Mouse (Mus musculus) heart, embryonic 12.5 days (tissue): ENCODE data around the gene Cul3. TPM values are rescaled to one million over a fixed set of nuclear protein-coding genes. Genes with fewer than 3 reads are reported as not detected.

Experiments used
- ATAC-seq: fragments of 200-750 bp; cut with Nextera tagmentation; 2 replicates; pipeline ENCODE4 v1.8.0; 2017; ENCODE audit warnings: moderate TSS enrichment, moderate library complexity; ENCODE audit not compliant: insufficient number of reproducible peaks, low FRiP score
- H3K27ac ChIP-seq: fragments of 300-500 bp; sonication (generic); 2 replicates; pipeline ENCODE4 v1.5.1; 2016; ENCODE audit warnings: mild to moderate bottlenecking, moderate library complexity; ENCODE audit not compliant: poor library complexity, severe bottlenecking
- H3K27me3 ChIP-seq: fragments of 300-500 bp; sonication (generic); replicated peaks from 2 replicates; pipeline ENCODE4 v1.6.1; 2016; ENCODE audit warnings: mild to moderate bottlenecking, moderate library complexity
- H3K36me3 ChIP-seq: fragments of 300-500 bp; sonication (generic); 2 replicates; pipeline ENCODE4 v1.6.1; 2016; ENCODE audit warnings: mild to moderate bottlenecking, moderate library complexity
- H3K4me1 ChIP-seq: fragments of 300-500 bp; sonication (generic); replicated peaks from 2 replicates; pipeline ENCODE4 v1.6.1; 2016; ENCODE audit warnings: mild to moderate bottlenecking
- H3K4me2 ChIP-seq: fragments of 300-500 bp; sonication (generic); 2 replicates; pipeline ENCODE4 v1.6.1; 2016; ENCODE audit warnings: mild to moderate bottlenecking, moderate library complexity
- H3K4me3 ChIP-seq: fragments of 300-500 bp; sonication (generic); 2 replicates; pipeline ENCODE4 v1.5.1; 2016; ENCODE audit warnings: mild to moderate bottlenecking
- H3K9ac ChIP-seq: fragments of 300-500 bp; sonication (generic); 2 replicates; pipeline ENCODE4 v1.6.1; 2016; ENCODE audit warnings: mild to moderate bottlenecking, moderate library complexity
- H3K9me3 ChIP-seq: fragments of 300-500 bp; sonication (generic); replicated peaks from 2 replicates; pipeline ENCODE4 v1.6.1; 2016; ENCODE audit warnings: mild to moderate bottlenecking, moderate library complexity
- WGBS: fragments of 180-500 bp; shearing (Covaris S2); methylation state at CpG from one replicate; pipeline ENCODE4 v1.1.7; 2016; 5-methylcytosine and 5-hydroxymethylcytosine counted together
- polyA plus RNA-seq: library from polyadenylated mRNA; unstranded; fragments of >200 nt; fragmentation: Nextera tagmentation; extraction: Ambion mirVana; gene quantifications from 2 replicates; pipeline ENCODE4 v1.2.1, GENCODE M21; 2016

Cul3 gene
- polyA plus RNA-seq, 1 experiment from 2014 or later, result 21.4 TPM

GRCm38 (mm10) chr1:80236126-80236525 is 104.2 kb downstream of the Cul3 start:
- no peaks in the 10 kb centered on the region for H3K27me3 ChIP-seq
- no peak overlapping the region for H3K27ac ChIP-seq
- H3K9ac ChIP-seq, result no peak overlapping the region
- WGBS, result 11% methylated on average over 1 of the region's 1 CpGs
- no peak overlapping the region for H3K4me2 ChIP-seq
- H3K4me1 ChIP-seq, result no peaks in the 10 kb centered on the region
- no peaks in the 10 kb centered on the region for H3K36me3 ChIP-seq
- no peak overlapping the region for H3K4me3 ChIP-seq
- H3K9me3 ChIP-seq, result no peaks in the 10 kb centered on the region
- no peak for ATAC-seq

DNA sequence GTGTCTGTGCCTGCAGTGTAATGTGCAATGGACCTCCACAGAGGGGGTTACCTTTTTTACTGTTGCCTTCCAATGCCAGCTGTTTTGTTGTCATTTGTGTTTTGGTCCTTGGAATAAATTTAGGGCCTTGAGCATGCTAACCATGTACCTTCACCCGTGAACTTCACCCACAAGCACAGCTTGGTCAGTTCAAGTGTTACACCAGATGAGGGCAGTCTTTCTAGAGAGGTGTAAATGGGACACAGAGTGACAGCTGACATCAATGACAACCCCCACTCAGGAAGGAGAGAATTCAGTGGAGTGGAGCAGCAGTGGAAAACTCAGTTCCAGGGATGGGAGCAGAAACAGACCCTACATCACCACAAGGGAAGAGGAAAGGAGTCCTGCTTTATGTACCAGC is 109.7 kb downstream of the Cul3 start:
- H3K4me2 ChIP-seq, result no peak overlapping the region
- H3K9me3 ChIP-seq, result no peaks in the 10 kb centered on the region
- WGBS, result 62% methylated on average over 1 of the region's 1 CpGs
- no peak overlapping the region for H3K27ac ChIP-seq
- no peak overlapping the region for H3K4me3 ChIP-seq
- no peaks in the 10 kb centered on the region for H3K27me3 ChIP-seq
- H3K9ac ChIP-seq, result no peak overlapping the region
- H3K4me1 ChIP-seq, result no peaks in the 10 kb centered on the region
- ATAC-seq, result no peak
- H3K36me3 ChIP-seq, result no peaks in the 10 kb centered on the region

- H3K4me2 ChIP-seq, result no peak overlapping the region
- 38% methylated on average over 3 of the region's 3 CpGs for WGBS
- H3K9ac ChIP-seq, result no peak overlapping the region
- H3K9me3 ChIP-seq, result no peaks in the 10 kb centered on the region
- no peak for ATAC-seq
- no peak overlapping the region for H3K27ac ChIP-seq
- no peak overlapping the region for H3K4me3 ChIP-seq
- peaks cover 5% of the 10 kb centered on the region; the same call in 1 of the 2 replicates for H3K4me1 ChIP-seq
- H3K36me3 ChIP-seq, result no peaks in the 10 kb centered on the region
- no peaks in the 10 kb centered on the region for H3K27me3 ChIP-seq
Measured at GRCm38 (mm10) chr1:80224839-80225412, 115.4 kb downstream of the Cul3 start.

DNA sequence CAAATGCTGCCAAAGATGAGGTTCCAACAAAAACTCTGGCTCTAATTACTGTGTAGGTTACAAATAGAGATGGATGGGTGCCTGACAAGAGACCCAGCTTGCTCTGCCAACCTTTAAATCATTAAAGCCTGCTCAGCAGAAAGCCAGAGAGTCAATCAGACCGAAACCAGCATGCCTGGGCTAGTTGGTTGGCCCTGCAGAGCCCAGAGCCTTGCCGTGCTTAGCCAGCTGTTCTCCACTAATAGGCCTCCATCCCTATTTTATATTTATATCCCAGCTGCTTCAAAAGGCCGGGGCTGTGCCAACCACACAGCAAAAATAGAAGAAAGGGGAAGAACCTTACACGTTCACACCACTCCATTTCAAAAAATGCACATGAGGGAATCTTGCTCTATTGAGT is 119.1 kb downstream of the Cul3 start:
- no peaks in the 10 kb centered on the region for H3K9me3 ChIP-seq
- peaks cover 8% of the 10 kb centered on the region; the same call in 1 of the 2 replicates for H3K4me1 ChIP-seq
- H3K4me3 ChIP-seq, result no peak overlapping the region
- H3K36me3 ChIP-seq, result no peaks in the 10 kb centered on the region
- H3K4me2 ChIP-seq, result no peak overlapping the region
- 72% methylated on average over 4 of the region's 4 CpGs for WGBS
- no peak overlapping the region for H3K9ac ChIP-seq
- ATAC-seq, result no peak
- no peaks in the 10 kb centered on the region for H3K27me3 ChIP-seq
- H3K27ac ChIP-seq, result no peak overlapping the region

DNA sequence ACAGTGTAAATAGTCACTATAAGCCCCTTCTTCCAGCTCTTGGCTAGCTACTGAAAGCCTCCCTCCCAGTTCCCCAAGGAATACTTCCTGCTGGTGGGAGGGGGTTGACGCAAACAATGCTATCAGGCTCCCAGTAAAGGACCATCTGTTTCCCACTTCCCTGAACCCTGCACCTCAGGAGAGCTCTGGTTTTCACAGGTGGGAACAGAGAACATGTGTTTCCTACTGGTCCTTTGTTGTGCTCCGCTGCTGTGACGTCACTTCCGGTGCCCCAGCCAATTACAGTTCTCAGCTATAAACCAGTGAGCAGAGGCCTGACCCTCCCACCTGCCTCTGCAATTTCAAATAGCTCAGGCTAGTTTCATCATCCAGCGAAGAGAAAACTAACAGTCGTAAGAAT is 122.0 kb downstream of the Cul3 start, which contains the start of gene Fam124b:
Gene Fam124b, minus strand, starts transcription at position 206 of the 400 bp plus-strand sequence.
- Histone ChIP-seq H3K9me3 (no peaks in the 10 kb centered on the region), H3K36me3 (no peaks in the 10 kb centered on the region), H3K27me3 (no peaks in the 10 kb centered on the region), H3K9ac (no peak within 1 kb of the TSS), H3K4me3 (no peak within 1 kb of the TSS), H3K27ac (0 out of 2 replicates have a peak within 1 kb of the TSS, but pooled peaks have one; percentile 24), H3K4me2 (no peak within 1 kb of the TSS; the same call in 1 of the 2 replicates), H3K4me1 (0 out of 2 replicates have a peak, but pooled peaks cover 11% of the 10 kb centered on the region)
- WGBS, result 51% methylated on average over 6 of the region's 6 CpGs
- ATAC-seq, result peak; percentile 85

Other genes starting within 250 kb of the Cul3 start
- gene Fam124b, start 122.0 kb downstream of the Cul3 start, polyA plus RNA-seq, result 0.11 and 0.31 TPM in 2 replicates
- not detected in 2 replicates for gene Gm45261, start 121.0 kb upstream of the Cul3 start, polyA plus RNA-seq